Mouse (Mus musculus) brain, embryonic 14.5 days (tissue): ENCODE data around the gene Il11.

Source experiments
- CTCF ChIP-seq: fragments of 200-500 bp; IDR thresholded peaks from 2 replicates; pipeline ENCODE4 v1.5.1; 2012; ENCODE audit warnings: inconsistent platforms, mild to moderate bottlenecking, moderate library complexity, borderline replicate concordance; ENCODE audit not compliant: insufficient read depth, insufficient read length; ENCODE audit errors: extremely low read depth
- POLR2A ChIP-seq: fragments of 200-500 bp; IDR thresholded peaks from 2 replicates; pipeline ENCODE4 v1.6.1; 2012; ENCODE audit warnings: mild to moderate bottlenecking, inconsistent platforms, borderline replicate concordance; ENCODE audit not compliant: poor library complexity, insufficient read depth, insufficient read length, severe bottlenecking; ENCODE audit errors: extremely low read depth

DNA sequence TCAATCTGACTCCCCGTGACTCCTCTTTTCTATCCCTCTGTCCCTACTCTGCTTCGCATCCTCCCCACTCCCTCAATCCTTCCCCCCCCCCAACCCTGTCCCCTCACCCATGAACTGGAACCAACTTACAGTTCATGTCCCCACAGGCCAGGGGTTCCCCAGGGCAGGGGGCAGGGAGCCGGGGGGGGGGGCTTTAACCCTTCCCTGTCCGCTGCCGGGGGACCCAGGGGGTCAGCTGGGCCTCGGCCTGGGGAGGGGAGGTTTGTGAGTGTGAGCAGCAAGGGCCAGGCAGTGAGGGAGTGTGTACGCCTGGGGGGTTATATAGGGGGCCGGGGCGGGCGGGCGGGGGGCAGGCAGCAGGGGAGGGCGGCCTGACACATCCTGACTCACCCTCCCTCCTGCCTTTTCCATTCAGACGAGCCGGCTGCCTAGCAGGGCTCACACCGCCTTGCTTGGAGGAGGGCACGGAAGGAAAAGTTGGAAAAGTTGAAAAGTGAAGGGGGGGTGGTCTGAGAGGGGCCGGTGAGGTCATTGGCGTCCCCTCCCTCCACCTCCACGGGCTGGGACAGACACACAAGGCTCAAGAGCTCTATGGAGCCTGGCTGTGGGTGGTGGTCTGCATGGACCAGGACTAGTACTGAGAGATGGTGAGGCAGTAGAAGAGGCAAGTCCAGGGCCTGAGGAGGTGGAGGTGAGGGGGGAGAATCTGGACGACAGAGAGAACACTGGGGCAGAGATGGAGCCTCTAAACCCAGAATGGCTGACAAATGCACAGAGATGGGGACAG is 4.6 kb downstream of the Il11 start:
- TF ChIP-seq CTCF (no peak), POLR2A (no peak)
